ENCODE assay signal across 21 mouse cellular contexts in genomic region chr7:144774283-144774682, GRCm38 (mm10). TPM values are rescaled to one million over a fixed set of nuclear protein-coding genes. Genes with fewer than 3 reads are reported as not detected.
"Had no signal": no experiment of that assay in that cellular context is flagged by ENCODE, and none has a peak within 500 bp of the region (broad histone marks: within the 10 kb centered on the region; RNA-seq: fewer than 3 reads in every experiment).

No protein-coding gene starts in this region.

- ATAC-seq: liver, postnatal 0 days; lung, postnatal 0 days; midbrain, embryonic 13.5 days; midbrain, embryonic 16.5 days had no signal

- H3K4me3 ChIP-seq: kidney, embryonic 15.5 days; left cerebral cortex, adult 2 months; limb, embryonic 12.5 days; limb, embryonic 15.5 days; midbrain, embryonic 13.5 days; stomach, embryonic 15.5 days had no signal

- H3K27me3 ChIP-seq: limb, embryonic 12.5 days; limb, embryonic 15.5 days; stomach, embryonic 15.5 days had no signal

- H3K36me3 ChIP-seq: kidney, embryonic 15.5 days; limb, embryonic 12.5 days; limb, embryonic 15.5 days; midbrain, embryonic 13.5 days; stomach, embryonic 15.5 days had no signal

- H3K27ac ChIP-seq: kidney, embryonic 15.5 days; left cerebral cortex, adult 2 months; limb, embryonic 12.5 days; limb, embryonic 15.5 days; liver, embryonic 14.5 days; macrophage; midbrain, embryonic 13.5 days; stomach, embryonic 15.5 days had no signal

- H3K9me3 ChIP-seq: kidney, embryonic 15.5 days; limb, embryonic 12.5 days; limb, embryonic 15.5 days; midbrain, embryonic 13.5 days; stomach, embryonic 15.5 days had no signal

- DNase-seq: kidney, adult 8-10 months; kidney, postnatal 10 days; kidney, postnatal 36 days; layer of hippocampus, postnatal 36 days; liver, postnatal 0 days; lung, embryonic 14.5 days; right cerebral cortex, adult 18-20 months; right cerebral cortex, postnatal 14 days; right cerebral cortex, postnatal 4 days; thymus, postnatal 25 days had no signal

RNA-seq across cellular contexts. Expression of gene Ano1, which starts 22.5 kb away (rescaled TPM):
- total RNA-seq: megakaryocyte, adult 5-6 weeks had no signal
- polyA plus RNA-seq: macrophage had no signal
